11 mouse cellular contexts compared by ENCODE assay signal in the genomic region with DNA sequence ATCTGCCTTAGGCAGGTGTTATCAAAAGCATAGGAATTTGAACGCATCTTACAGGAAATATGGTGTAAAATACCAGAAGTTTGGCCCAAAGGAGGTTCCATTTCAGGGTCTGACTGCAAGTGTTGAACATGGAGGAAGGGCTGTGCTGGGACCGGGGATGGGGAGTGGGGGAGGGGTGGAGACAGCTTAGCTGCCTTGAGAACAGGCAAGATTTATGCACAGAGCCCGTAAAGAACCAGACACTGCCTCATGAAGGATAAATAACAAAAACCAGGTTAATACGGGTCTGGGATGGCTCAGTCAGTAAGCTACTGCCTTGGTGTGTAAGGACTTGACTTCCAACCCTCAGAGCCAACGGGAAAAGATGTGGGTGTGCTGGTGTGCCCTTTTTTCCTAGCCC.
"Had no signal": no experiment of that assay in that cellular context is flagged by ENCODE, and none has a peak within 500 bp of the region (broad histone marks: within the 10 kb centered on the region; RNA-seq: fewer than 3 reads in every experiment).

No protein-coding gene starts in this region.

- H3K9ac ChIP-seq: liver, embryonic 13.5 days; midbrain, embryonic 13.5 days; stomach, embryonic 15.5 days had no signal

- H3K4me2 ChIP-seq: liver, embryonic 13.5 days; midbrain, embryonic 13.5 days; stomach, embryonic 15.5 days had no signal

- H3K36me3 ChIP-seq: liver, embryonic 13.5 days; midbrain, embryonic 13.5 days; stomach, embryonic 15.5 days had no signal

- H3K4me1 ChIP-seq: liver, embryonic 13.5 days; stomach, embryonic 15.5 days had no signal

- H3K4me3 ChIP-seq: liver, embryonic 13.5 days; midbrain, embryonic 13.5 days; stomach, embryonic 15.5 days had no signal

- H3K9me3 ChIP-seq: liver, embryonic 13.5 days; midbrain, embryonic 13.5 days; stomach, embryonic 15.5 days had no signal

- H3K27me3 ChIP-seq: liver, embryonic 13.5 days; midbrain, embryonic 13.5 days; stomach, embryonic 15.5 days had no signal

- DNase-seq: kidney, adult 8-10 months; kidney, postnatal 14 days; kidney, postnatal 4 days; left cerebral cortex, postnatal 4 days; liver, embryonic 13.5 days; lung, adult 2 months; lung, postnatal 14 days; lung, postnatal 4 days; thymus, postnatal 36 days had no signal

- ATAC-seq: midbrain, embryonic 13.5 days had no signal

- H3K27ac ChIP-seq: liver, embryonic 13.5 days; midbrain, embryonic 13.5 days; stomach, embryonic 15.5 days had no signal
